Mouse (Mus musculus) thymus, postnatal 4 days (tissue): ENCODE data around the gene 4933411K16Rik.
A peak's percentile ranks its signal among the peaks of the same experiment; 100 is the strongest.

Experiments used
- DNase-seq: peaks from one replicate; pipeline ENCODE4 v3.0.0; 2021

4933411K16Rik gene

DNA sequence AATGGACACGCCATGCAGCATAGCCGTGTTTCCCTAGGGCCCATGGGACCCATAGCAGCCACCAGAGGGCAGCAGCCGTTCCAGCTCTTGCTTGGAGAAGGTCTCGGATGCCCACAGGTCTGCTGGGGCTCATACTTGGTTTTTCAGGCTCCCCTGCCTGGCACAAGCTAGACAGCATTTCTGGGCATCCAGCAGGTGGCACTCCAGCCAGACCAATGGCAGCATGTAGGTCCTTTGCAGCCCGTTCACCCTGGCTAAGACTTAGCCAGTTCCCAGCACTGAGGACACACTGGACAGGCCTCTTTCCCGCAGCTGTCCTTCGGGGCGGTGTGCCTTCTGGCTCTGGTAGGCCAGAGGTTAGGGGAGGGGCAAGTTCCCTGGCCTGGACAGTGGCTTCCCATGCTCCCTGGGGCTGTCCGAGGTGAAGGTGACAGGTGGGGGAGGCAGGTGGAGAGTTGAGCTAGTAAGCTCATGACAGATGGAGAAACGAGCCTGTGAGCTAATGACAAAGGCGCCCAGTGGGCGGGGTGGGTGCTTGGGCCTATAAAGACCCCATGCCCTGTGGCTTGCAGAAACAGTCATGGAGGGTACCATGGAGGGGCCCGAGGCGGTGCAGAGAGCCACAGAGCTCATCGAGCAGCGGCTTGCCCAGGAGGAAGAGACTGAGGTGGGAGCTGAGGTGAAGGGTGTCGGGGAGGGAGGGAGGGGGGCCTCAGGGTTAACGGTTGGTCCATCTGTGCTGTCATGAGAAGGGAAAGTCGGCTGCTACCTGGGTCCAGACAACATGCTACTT lies 16.4 kb upstream of the 4933411K16Rik start, which contains the start of gene Ankrd2:
TSS of gene Ankrd2 (plus strand) at position 545 of the 793 bp plus-strand sequence.
- DNase-seq = peak; percentile 89

DNA sequence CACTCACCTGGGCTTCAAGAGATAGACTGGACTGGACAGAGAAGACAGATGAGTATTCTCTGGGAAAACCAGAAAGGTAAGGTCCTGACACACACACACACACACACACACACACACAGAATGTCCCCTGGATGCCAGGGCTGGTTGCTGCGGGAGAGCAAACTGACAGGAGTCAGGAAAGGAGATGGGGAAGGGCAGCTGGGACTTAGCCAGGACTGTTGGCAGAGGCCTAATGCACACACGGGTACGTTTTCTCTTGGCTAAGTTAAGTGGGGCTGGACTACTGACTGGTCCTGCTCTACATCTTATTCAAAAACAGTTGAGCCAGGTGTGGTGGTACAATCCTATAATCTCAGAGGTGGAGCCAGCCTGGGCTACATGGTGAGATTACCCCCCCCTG lies 15.7 kb upstream of the 4933411K16Rik start:
- DNase-seq = no peak

DNA sequence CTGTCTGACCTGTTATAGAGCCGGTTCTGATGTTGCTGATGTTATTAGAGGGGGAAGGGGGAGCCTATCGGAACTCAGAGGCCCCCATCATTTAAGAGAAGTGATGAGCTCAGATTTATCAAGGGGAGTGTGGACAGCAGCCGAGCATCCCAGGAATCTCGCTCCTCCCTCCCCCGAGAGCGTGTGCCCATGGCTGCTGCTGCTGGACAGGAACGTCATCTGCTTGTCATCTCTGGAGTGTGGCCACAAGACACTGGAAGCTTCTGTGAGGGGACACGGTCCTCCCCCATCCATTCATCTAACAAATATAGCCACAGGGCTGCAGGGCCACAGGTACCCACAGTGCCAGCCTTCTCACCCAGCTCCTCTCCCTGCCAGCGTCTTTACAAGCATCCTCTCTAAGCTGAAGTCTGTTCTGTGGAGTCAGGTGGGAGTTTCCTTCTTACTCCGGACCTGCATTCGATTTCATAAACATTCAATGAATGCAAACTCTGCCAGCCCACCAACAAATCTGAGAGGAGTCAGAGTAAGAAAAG lies 14.8 kb upstream of the 4933411K16Rik start:
- DNase-seq = no peak

DNA sequence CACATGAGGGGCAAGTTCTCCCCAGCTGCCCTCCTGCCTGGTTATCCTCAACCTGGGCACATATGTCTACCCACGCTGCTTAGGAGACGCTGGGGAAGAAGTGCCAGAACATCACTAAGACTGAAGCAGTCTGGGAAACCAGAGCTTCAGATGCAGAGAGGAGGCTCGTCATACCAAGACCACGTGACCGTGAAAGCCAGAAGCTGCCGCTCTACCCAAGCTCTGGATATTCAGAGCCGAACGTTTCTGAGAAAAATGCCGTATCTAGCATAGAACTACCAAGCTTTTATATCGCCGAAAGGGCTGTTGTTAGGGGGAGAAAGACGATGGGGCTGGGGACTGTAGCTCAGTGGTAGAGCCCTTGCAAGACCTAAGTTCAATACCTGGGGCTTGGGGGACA lies 13.7 kb upstream of the 4933411K16Rik start:
- DNase-seq = no peak

DNA sequence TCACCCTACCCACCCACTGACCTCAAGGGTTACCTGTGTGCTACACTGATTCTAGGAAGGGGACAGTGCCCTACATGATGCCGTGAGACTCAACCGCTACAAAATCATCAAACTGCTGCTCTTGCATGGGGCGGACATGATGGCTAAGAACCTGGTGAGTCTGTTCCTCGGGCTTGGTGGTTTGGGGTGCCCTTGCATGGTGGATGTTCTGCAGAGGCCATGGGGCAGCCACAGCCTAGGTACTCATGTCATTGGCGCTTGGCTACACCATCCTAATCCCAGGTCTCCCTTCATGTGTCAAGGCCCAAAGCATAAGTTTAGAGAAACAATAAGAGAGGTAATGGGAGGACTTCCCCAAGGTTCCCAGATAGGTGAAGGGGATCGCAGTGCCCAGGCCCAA lies 8.1 kb upstream of the 4933411K16Rik start:
- no peak for DNase-seq

DNA sequence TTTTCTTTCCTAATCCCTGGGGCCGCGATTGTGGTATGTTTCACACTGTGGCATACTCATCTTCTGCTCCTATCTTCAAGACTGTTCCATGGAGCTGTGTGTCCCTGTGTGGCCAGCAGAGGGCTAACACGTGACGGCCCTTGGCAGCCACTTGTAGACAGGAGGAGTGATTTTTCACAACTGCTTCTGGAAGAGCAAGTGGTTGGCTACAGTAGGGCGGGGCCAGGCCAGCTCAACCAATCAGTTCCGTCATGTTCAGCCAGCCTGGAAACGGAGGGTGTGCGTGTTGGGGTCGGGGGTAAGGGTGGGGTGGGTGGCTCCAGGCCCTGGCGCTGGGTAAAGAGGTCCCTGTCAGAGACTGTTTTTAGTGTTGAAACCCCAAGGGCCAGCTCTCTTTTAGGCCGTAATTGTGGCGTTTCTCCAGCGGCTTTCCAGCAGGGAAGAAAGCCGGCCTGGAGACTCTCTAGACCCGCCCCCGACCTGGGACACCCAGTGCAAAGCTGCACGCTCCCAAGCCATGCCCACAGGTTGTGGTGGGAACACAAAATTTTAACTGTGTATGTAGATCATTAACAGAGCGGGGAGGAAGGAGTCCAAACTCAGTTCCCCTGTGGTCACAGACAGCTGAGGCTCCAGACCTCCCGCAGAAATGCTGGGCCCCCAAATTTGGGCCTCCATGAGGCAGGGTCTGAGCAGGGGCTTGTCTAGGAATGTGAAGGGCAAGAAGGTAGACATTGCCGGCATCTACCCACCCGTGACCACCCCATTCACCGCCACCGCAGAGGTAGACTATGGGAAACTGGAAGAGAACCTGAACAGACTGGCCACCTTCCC lies 6.6 kb upstream of the 4933411K16Rik start, which contains the start of gene Hoga1:
TSS of gene Hoga1 (plus strand) at position 342 of the 834 bp plus-strand sequence.
- peak; percentile 85 for DNase-seq

DNA sequence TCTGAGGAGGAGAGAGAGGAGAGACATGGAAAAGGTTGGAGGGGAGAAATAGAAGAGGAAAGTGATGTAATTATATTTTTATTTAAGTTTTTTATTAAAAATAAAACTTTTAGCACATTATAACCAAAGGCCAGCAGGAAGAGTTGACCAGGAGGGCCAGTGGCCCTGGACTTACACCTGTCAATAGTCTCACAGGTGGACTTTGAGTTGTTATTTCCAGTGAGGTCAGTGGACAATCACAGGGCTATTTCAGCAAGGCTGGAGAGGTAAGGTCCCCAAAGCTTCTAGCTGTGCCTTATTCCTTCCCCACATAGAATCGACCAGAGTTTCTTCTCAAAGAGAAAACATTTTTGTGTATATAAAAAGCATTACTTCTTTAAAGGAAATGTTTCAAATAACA lies 1.8 kb upstream of the 4933411K16Rik start:
- no peak for DNase-seq

DNA sequence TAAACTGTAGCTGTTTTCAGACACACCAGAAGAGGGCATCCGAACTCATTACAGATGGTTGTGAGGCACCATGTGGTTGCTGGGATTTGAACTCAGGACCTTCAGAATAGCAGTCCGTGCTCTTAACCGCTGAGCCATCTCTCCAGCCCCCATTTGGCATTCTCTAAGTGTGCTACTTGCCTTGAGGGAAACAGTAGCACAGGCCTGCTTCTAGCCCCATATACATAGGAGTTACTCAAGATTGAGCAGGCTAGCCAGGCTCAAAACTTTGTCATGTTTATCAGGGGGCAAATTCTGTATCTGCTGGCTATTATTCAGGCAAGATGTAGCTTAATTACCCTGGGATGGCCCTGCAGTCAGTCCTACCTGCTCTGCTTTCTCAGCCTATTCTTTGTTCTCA lies 697 bp upstream of the 4933411K16Rik start:
- no peak for DNase-seq

DNA sequence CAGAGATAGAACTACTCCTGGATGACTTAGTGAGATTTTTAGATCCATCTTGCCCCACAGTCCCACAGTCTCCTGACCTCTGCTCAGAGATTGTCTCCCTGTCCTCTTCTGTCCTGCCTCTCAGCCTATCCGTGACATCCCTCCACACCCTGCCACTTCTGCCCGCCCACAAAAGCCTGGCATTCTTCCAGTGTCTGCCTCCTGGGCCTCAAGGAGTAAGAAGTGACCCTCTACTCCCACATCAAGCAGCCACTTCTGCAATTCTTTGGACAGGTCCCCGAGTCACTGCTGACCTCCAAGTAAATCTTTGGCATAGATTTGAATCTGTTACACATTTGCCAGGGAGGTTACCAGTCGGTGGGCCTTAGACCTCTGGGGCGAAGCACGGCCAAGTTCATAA lies 2.2 kb downstream of the 4933411K16Rik start:
- DNase-seq = no peak

DNA sequence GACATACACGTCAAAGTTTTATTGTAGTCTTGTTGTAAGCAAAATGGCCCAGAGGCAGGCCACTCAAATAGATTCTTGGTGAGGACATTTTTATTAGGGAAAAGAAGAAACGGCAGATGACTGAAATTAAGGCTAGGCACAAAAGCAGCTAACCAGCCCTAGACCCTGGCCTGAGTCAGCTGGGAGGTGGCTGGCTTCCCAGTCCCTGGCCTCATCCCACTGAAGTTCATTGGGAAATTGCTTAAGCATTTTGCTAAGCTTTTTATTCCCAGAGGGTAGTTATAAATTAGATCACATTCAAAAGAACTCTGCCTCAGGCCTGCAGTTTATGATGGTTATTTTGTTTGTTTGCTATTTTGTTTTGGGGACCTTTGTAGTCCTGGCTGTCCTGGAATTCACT lies 3.8 kb downstream of the 4933411K16Rik start:
- DNase-seq = no peak

DNA sequence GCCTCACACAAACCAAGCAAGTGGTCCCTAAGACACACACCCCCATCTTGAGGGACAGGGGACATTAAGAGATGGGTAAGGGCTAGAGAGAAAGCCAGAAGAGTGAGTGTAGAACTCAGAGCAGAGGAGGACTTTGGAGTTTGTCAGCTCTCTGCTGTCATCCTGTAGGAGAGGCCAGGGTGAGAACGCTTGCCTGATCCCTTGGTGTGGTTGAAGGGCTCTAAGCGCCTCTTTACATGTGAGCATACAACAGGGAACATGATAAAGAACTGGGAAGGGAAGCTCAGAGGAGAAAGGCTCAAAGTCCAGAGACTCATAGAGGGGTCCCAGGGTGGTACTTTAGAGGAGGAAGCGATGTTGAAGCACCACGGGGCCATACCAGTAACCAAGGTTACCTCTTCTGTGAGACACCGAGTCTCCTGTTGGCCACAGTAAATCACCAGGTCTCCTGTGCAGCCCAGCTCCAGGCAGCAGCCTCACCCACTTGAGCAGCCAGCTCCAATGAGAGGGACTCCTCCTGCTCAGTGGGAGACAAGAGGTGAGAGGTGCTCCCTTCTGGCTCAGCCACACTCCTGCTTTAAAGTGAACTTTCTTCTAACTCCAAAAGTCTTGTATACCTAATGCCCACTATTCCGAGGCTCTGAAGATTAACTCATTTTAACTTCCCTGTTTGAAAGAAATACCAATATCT lies 4.8 kb downstream of the 4933411K16Rik start:
- DNase-seq = no peak

DNA sequence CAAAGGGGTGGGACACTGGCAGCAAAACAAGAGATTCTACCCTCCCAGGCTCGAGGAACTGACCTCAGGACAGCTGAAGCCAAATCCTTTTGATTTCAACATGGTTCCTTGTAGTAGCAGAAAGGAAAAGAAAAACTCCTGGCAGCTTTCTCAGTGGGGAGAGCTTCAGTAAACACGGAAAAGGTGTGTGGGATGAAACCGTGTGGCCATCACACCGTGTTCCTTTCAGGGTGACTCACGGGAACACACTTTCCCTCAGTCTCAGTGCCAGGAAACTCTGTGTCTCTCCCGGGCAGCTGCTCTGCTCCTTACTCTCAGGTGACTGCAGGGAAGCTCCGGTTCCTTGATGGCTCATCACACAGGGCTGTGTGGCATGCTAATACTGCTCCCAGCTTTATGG lies 6.4 kb downstream of the 4933411K16Rik start:
- DNase-seq = no peak

DNA sequence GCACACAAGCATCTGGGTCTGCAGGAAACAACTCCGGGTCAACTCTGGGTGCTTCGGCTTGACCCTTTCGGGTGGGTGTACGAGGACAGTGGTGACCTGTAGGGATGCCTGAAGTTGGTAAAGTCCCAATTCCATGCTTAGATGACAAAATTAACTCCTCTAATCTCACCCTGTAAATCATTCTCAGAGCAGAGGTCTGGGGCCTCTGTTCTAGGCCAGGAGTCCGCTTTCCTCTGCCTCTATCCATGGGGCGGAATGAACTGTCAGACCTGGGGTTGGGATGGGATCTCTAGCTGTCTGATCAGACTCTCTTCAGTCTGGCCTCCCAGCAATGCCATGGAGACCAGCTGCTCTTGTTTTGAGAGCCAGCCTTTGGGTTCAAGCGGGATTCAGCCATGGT lies 9.4 kb downstream of the 4933411K16Rik start:
- no peak for DNase-seq

DNA sequence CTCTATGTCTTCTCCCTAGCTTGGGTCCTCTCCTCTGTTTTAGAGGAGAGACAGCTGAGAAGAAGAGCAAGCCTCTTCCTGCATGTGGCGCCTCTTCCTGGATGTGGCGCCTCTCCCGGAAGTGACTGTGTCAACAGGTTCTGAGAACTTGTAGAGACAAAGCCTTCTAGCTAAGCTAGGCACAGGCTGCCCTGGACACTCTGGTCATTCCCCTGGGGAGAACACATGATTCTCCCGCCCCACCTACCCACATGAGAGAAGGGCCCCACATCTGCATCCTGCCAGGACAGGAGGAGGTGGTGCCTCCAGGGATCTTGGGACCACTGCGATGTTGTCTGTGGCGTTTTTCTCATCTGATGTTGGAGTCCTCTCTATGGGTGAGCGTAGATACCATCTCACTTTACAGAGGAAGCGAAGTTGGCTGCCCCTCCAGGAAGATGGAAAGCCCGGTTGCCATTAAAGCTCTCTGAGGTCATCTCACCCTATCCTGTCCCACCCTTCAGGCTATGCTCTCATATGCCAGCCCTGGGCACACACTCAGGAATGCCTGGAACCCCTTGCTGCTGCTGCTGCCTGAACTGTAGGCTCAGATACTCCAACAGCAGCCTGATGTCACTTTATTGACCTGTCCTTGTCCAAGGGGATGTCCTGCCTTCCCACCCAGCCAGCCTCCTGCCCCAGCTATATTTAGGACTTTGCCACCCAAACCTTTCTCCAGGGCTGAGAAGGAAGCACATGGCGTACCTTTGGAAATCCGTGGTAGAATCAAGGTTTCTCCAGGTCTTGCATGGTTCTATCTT lies 16.6 kb downstream of the 4933411K16Rik start:
- DNase-seq = peak; percentile 23

DNA sequence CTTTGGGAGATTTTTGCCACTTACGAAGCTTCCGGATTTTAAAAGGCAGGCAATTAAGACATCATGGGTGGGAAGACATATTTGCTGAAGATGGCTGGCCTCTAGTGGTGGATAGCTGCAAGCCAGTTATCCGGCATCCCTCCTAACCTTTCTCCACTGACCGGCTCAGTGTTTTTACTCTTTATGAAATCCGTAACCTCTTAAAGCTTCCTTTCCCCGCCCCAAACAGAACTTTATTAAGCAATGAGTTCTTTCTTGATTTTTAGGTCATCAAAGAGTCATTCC lies 17.1 kb downstream of the 4933411K16Rik start:
- no peak for DNase-seq

DNA sequence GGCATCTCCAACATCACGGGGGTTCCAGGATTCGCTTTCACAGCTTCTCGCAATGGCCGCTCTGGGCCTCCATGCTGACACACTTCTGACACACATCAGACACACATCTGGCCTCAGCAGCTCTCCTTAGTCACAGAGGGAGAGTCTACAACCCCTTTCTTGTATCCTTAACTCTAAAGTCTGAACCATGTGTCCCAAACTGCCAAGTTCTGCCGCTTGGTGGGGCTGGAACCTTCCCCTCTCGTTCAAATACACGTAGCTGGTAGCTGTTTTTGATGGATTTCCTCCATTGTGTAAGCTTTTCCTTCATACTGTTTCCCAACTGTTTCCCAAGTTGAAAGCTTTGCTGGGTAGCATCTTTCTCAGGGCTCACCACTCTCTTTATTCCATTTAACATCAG lies 19.2 kb downstream of the 4933411K16Rik start:
- no peak for DNase-seq

DNA sequence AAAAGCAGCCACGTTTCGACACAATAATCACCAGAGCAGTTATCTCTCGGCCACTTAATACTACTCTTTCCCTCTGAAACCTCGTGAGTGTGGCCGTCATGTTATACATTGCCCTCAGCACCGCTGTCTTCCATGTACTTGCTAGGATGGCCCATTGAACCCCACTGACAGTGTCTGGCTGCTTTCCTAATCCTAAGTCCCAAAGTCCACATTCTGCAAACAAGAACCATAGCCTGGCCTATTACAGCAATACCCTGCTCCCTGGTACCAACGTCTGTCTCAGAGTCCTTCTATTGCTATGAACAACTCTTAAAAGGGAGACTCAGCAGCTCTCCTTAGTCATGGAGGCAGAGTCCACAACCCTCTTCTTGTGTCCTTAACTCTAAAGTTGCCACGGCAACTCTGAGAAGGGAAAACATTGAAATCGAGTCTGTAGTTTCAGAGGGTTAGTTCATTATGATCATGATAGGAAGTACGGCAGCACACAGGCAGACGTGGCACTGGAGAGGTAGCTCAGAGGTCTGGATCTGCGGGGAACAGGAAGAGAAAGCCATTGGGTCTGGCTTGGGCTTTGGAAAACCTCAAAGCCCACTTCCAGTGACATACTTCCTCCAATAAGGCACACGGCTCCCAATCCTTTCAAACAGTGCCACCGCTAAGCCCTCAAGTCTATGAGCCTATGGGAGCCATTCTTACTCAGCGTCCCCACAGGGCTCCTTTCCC lies 20.0 kb downstream of the 4933411K16Rik start:
- no peak for DNase-seq

DNA sequence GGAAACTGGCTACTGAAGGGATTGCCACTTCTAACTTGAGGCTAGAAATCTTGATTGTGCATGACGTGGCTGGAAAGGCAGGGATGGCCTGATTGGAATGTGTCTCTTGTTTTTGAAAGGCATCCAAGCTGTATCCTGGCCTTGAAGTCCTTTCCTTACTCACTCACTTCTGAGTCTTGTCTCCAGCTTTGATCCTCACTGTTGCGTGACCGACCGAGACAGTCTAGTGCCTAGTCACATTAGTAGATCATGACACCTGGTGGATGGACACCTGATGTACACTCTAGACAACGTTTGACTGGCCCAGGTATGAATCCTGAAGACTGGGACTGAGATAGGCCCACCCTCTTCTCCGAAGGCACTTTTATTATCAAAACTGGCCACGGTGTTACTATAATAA lies 20.8 kb downstream of the 4933411K16Rik start:
- no peak for DNase-seq

DNA sequence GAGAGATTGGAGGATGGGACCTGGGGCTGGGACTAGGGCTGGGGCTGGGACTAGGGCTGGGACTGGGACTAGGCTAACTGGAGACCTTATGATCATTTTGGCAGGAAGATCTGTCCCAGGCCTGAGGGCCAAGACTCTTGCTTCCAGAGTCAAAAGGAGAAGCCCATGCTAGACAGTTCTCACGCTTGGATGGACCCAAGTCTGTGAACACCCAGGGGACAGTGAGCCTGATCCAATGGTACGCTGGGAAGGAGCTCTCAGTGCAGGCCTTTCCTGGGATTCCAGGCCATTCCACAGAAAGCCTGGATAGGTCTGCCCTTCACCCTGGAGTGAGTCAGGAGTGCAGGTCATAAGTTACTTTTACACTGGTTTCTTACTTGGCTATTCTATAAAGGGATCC lies 23.0 kb downstream of the 4933411K16Rik start:
- no peak for DNase-seq

DNA sequence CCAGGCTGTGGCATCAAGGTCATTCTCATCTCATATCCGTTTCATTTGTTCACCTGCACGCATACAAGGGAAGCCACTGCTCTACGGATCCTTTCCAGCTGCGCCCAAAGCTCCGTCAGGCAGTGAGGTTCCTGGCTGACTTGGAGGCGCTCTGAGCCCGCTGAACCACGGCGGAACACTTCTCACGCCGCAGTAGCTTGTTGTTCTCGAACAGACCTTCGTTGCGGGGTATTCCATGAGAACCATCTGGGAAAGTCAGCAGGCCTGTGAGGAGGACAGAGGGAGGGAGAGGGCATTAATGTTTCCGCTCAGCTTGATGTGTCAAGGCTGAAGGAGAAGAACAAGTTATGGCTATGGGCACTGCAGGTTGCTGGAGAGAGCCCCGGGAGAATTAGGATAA lies 23.9 kb downstream of the 4933411K16Rik start:
- no peak for DNase-seq

DNA sequence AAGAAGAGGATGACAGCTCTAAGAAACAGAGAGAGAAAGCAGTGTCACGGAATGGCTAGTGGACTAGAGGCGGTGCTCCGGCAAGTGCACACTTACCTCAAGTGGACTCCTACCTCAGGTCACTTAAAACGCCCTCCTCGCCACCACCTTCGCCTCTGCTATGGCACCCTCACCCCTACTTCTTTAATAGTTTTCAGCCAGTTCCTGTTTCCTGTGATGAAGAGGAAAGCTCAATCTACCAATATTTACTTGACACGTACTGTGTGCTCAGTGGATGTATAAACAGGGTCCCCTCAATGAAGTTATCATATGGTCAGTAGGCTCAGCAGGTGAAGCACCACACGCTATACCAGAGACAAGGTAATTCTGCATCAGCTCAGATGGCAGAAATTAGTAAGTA lies 26.5 kb downstream of the 4933411K16Rik start:
- DNase-seq = no peak

DNA sequence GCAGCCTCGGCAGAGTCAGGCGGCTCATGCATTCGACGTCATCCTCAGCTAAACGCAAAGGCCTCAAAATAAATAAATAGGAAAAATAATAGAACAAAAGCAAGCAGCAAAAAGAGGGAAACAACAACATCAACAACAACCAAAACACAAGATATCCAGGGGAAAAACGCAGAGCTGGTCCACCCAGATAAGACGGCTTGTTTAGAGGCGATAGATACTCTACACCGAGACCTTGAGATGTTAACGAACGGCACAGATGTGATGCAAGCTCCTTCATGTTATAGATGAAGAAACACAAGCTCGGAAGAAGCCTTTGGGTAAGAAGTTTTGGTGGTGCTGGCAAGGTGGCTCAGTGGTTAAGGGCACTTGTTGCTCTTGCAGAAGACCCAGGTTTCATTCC lies 27.0 kb downstream of the 4933411K16Rik start:
- no peak for DNase-seq
